Mouse (Mus musculus): ENCODE results near the gene Bloc1s2. TPM values are rescaled to one million over a fixed set of nuclear protein-coding genes. Genes with fewer than 3 reads are reported as not detected.

Bloc1s2 gene
- 10 to 100 TPM; 16.4 to 18.2 TPM for total RNA-seq (2021)

DNA sequence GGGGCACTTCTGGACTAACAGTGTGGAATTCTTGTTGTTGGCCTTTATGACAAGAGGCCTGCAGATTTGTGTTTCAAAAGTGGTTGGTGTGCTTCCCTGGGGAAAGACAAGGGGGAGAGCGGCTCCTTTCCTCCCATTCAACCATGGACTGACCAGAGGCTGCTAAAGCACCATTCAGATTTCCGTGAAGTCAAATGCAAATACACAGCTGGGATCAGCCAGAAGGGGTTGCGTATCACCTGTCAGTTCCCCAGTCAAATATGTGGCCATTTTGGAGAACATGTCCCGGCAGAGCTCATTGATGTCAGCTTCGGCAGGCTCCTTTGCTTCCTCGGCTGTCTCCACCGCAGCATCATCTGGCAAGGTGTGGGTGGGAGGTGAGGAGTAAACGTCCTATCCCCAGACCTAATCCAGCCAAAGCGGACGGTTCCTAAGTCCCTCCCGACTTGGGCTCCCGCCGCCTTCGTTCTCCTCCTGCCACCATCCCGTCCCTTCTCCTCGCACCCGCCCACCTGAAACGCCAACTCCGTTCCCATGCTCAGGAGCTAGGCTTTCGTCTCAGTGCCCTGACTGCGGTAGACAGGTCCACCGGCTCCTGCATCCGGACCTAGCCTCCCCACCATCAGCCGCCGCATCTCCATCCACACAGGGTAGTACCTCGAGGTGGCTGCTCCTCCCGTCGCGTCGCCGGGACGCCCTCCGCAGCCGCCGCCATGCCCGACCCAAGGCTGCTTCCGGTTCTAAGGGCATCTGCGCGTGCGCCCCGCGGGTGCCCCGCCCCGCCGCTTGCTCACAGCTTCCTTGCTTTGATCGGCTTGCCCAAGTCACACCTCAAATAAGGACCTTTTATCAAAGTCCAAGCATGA is at the start of gene Bloc1s2:
Gene Bloc1s2, minus strand, starts transcription at position 745 of the 866 bp plus-strand sequence.
- peak; percentile 90 to 91 for DNase-seq
- intact Hi-C loops (cut with DNase I), result no loop called here

DNA sequence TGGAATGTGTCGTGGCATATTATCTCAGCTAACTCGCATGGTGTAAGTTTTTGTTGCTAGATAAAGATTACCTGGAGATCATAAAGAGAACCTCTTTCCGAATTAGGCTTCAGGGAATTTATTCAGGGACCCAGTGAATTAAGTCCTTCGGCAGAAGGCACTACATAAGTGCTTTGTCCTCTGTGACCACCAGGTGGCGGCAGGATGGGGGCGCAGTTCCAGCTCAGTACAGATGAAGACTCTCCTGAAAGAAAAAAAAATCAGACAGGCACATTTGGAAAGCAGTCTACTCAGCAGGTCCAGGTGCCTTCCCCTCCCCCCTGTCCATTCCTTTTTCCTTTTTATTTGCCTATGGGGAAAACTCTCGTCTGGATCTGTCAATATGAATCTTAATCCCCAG is 48.9 kb upstream of the Bloc1s2 start:
- intact Hi-C loops (cut with DNase I), result no loop called here
- DNase-seq, result peak; percentile 45 to 70

DNA sequence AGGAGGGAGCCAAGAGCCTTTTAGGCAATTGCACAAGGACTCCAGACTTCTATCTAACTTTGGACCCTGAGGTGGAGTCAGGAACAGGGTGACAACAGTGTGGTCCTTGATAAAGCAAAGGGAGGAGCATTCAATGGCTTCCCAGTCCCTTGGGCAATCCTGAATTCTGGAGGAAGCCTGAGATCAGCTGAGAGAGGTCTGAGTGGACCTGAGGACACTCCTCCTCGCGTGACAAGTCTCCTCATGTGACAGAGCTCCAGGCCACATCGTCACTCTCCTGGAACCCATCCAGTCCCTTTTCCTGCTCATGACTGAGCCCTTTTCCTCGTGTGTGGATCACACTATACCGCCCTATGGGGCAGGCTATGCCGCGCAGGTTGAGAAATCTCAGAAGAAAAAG is 47.7 kb upstream of the Bloc1s2 start:
- peak in 1 of 2 experiments; percentile 8 for DNase-seq
- intact Hi-C loops (cut with DNase I), result no loop called here

GRCm38 (mm10) chr19:44192342-44192741 is 46.1 kb upstream of the Bloc1s2 start, which contains the start of gene Pkd2l1:
Gene Pkd2l1 (minus strand): TSS chr19:44192442.
- no peak for DNase-seq
- intact Hi-C loops (cut with DNase I), result no loop called here

DNA sequence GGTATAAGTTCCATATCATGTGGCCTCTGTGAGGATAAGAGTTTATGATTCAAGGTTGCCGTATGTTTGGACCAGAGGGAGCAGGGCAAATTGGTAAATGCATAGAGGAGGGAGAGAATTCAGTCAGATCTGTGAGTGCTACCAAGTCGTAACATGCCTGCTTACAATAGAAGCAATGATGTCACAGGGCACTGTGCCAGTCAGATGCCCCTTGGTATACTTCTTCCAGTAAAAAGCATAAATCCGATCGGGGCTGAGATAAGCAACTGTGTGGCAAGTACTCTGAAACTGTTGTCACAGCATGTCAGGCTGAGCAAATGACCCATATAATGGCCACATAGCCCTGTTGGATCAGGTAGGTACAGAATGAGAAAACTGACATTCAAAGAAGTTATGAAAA is 42.8 kb upstream of the Bloc1s2 start:
- no peak for DNase-seq
- intact Hi-C loops (cut with DNase I), result no loop called here

- DNase-seq, result no peak
- intact Hi-C loops (cut with DNase I), result no loop called here
Measured at GRCm38 (mm10) chr19:44183968-44184367, 37.7 kb upstream of the Bloc1s2 start.

GRCm38 (mm10) chr19:44180502-44180901 is 34.3 kb upstream of the Bloc1s2 start:
- DNase-seq, result no peak
- intact Hi-C loops (cut with DNase I), result no loop called here

- DNase-seq, result no peak
- intact Hi-C loops (cut with DNase I), result no loop called here
Measured at GRCm38 (mm10) chr19:44176741-44177140, 30.5 kb upstream of the Bloc1s2 start.

DNA sequence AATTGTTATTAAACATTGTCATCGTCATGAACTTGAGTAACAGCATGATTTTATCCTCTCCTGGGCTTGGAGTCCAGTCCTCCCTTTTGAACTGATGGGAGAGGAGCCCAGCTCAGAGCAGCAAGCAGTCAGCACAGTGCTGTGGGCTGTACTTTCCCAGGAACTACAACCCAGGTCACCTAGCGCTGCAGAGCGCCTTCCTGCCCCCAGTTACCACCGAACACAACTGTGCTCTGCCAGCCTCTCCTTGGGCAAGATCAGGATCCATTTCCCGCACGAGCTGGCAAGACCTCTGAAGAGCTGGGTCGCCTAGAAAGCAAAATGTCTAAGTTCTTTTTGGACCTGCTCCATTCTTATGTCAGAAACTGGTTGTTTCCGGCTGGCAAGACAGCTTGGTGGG is 28.6 kb upstream of the Bloc1s2 start:
- intact Hi-C loops (cut with DNase I), result no loop called here
- no peak for DNase-seq

GRCm38 (mm10) chr19:44161515-44161914 is 15.3 kb upstream of the Bloc1s2 start:
- intact Hi-C loops (cut with DNase I), result loop anchor here (10.0 kb wide), 1 partner anchor 133 kb away; the partner anchor contains the start of gene Scd2
- no peak for DNase-seq

GRCm38 (mm10) chr19:44159386-44159785 is 13.1 kb upstream of the Bloc1s2 start:
- intact Hi-C loops (cut with DNase I), result no loop called here
- DNase-seq, result no peak

DNA sequence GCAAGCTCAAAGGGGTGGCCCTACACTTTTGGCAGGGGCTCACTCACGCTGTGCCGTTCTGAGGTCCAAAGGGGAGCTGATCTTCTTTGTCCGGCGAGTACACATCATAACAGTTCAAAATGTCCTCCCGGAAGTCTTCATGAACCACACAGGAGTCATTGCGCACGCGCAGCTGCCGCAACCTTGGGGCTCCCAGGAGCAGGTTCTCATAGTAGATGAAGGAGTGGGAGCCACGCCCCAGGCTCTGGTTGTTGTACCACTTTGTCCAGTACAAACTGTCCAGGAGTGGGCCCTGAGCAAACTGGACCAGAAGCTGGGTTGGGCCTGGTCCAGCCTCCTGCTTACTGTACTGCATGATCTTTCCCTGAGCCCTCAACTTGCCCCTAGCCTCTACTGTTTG is 10.8 kb upstream of the Bloc1s2 start:
- intact Hi-C loops (cut with DNase I), result no loop called here

GRCm38 (mm10) chr19:44153781-44154180 is 7.5 kb upstream of the Bloc1s2 start:
- intact Hi-C loops (cut with DNase I), result no loop called here
- DNase-seq, result no peak

More for the DNA sequence above, 10.8 kb upstream of the Bloc1s2 start:
- DNase-seq, result no peak

- DNase-seq, result no peak
- intact Hi-C loops (cut with DNase I), result no loop called here
Measured at GRCm38 (mm10) chr19:44148991-44149390, 2.7 kb upstream of the Bloc1s2 start.

GRCm38 (mm10) chr19:44148345-44148744 is 2.1 kb upstream of the Bloc1s2 start:
- DNase-seq, result no peak
- intact Hi-C loops (cut with DNase I), result no loop called here

DNA sequence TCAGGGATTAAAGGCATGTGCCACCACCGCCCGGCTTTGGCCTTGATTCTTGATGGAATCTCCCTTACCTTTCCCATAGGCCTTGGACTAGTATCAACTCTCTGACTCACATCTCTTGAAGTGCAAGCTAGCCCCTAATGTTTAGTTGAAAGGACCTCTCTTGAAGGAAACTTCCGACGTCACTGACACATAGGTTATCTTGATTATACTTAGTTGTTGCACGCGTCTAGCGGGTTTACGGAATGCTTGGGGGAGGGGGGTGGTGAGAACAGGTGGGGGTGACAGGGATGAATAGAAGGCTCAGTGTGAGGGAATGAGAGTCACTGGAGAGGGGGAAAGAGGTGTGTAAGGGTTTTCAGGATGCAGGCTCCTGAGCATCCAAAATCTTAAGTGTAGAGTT is 705 bp upstream of the Bloc1s2 start:
- DNase-seq, result no peak
- intact Hi-C loops (cut with DNase I), result no loop called here

DNA sequence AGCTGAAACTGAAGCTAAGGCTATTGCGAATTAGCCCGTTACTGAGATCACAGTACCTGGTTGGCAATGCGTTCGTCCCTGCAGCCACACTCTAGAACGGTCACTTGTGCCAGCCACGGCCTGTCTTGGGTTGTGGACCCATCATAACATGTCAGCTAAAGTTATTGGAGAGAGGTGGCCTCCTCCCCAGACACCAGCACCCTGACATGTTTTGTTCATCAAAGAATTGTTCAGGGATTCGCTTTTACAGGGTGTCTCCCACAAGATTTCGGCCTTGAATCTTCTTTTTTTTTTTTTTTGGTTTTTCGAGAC is 278 bp upstream of the Bloc1s2 start:
- DNase-seq, result no peak
- intact Hi-C loops (cut with DNase I), result no loop called here

DNA sequence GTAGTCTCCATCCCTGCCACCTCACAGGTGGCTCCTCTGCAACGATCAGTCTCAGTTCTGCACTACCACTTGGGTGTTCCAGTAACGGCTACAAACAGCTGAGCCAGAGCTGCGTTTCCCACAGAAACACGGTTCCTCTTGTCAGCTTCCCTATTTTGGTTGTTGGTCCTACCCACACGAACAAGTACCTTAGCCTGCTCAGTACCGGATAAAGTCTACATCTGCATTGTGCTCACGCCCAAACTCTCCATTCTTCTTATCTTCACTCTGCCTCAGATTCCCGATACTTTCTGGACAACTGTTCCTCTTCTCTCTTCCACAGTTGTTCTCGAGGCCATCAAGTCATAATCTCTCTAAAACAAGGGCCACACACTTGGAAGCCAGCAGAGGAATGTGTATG is 1.9 kb downstream of the Bloc1s2 start:
- no peak for DNase-seq
- intact Hi-C loops (cut with DNase I), result no loop called here

DNA sequence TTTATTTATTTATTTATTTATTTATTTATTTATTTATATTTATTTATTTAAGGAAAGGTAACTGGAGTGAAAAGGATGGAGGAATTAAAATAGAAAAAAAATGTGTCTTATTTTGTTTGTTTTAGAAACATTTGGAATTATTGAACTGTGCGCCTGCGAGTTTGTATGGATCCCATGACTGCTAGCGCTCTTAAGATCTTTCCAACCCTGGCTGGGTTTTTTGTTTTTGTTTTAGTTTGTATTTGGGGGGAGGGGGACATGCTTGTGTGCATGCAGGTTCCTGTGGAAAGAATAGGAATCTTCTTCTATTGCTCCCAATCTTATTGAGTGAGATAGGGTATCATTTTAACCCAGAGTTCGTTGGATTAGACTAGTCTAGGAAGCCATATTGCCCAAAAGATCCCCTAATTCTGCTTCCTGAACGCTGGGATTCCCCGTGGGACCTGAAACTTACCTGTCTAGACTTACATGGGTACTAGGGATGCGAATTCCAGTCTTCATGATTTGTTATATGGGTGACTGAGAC is 10.2 kb downstream of the Bloc1s2 start:
- intact Hi-C loops (cut with DNase I), result loop anchor here (2.0 kb wide), 1 partner anchor 29 kb away; the partner anchor contains the start of gene Chuk

DNA sequence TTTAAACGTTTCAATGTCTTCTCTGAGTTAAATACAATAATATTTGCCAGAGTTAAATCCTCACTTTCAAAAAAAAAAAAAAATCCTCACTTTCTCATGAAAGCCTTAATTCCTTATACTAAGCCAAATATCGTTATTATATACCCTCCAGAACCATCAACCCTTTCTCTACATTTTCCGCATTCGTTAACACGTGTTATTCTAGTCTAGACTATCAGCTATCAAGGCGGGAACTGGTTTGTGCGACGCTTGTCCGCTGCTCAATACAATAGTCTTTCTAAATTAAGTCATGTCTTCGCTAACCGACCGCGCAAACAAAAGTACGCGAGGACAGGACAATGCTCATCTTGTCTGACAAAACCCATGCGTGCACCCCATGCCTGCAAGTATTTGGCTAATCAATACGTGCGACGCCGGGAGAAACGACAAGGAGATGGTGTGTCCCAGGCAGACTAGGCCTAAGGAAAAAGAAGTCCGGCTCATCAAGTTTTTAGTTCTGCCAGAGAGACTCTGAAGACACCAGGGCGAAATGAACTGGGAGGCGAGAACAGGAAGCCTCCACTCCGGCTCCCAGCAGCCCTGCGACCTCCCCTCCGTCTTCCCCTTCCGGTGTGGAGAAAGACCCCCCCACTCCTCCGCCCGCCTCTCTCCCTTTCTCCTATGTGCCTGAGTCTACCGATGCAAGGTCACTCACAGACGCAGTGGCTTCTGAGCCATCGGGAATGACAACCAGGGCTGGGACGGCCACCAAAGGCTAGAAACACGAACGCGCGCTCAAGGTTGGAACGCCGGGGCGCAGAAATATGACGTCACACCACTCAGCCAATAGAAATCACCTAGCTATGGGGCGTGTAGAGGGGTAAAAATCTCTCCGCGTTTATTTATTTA is 10.9 kb downstream of the Bloc1s2 start, which contains the start of gene Cwf19l1:
Gene Cwf19l1, minus strand, starts transcription at position 805 of the 888 bp plus-strand sequence.
- DNase-seq, result peak; percentile 85 to 89
- intact Hi-C loops (cut with DNase I), result loop anchor here (2.0 kb wide), 1 partner anchor 29 kb away; the partner anchor contains the start of gene Chuk

More for the DNA sequence above, 10.2 kb downstream of the Bloc1s2 start:
- peak in 1 of 2 experiments; percentile 14 for DNase-seq

DNA sequence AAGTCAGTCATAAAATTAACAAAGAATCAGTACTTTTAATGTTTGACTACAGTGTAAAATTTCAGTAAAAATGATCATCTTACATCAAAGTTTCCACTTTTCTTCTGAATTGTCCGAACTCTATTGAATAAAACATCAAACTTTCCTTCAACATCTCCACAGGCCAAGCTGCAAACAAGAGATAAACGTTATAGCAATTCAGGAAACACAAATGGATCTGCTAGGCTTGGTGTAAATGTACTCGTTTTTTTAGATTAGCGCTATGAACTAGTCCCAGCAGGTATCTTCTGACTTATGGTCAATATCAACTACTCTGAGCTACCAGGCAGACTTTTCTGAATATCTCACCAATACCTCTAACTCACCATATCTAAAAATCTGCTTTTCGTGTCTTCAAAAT is 13.3 kb downstream of the Bloc1s2 start:
- intact Hi-C loops (cut with DNase I), result no loop called here
- no peak for DNase-seq

All from heart, postnatal 36 days (tissue).